Mouse (Mus musculus): Measurements from ENCODE around the gene Adamtsl1. TPM values are rescaled to one million over a fixed set of nuclear protein-coding genes. Genes with fewer than 3 reads are reported as not detected.

Gene Adamtsl1
- polyA plus RNA-seq, 1 experiment from 2014 or later, result 5.3 TPM

DNA sequence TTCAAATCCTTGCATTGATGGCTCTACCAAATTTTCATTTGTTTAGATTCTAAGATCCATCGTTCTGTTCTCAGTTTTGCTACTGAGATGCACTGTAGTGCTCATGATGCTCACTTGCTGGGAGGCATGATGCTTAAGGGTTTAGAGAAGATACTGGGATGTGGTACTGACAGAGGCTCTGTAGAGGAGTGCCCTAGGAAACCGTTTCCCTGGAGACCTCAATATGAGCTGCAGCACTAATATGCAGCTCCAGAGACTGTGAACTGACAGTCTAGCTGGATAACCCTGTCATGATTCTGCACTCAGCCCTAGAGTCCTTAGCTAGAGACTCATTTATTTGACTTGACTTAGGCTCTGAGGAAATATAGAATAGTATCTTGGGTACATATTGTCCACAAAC lies 756.1 kb downstream of the Adamtsl1 start:
- DNase-seq, result peak; percentile 47
- H3K9ac ChIP-seq (replicated peaks; ENCODE audit: low read length), result no peak overlapping the region
- 0 out of 2 replicates have a peak, but pooled peaks cover 4% of the 10 kb centered on the region for H3K4me1 ChIP-seq (ENCODE audit: control insufficient read depth, insufficient read depth, low read length)
- no peaks in the 10 kb centered on the region for H3K27me3 ChIP-seq (ENCODE audit: control insufficient read depth, insufficient read depth, low read length)
- no peaks in the 10 kb centered on the region for H3K9me3 ChIP-seq (ENCODE audit: control insufficient read depth, low read length)
- no peak overlapping the region for H3K4me2 ChIP-seq (ENCODE audit: low read length)
- H3K36me3 ChIP-seq (ENCODE audit: control insufficient read depth, insufficient read depth, low read length), result no peaks in the 10 kb centered on the region
- 49% methylated on average over 2 of the region's 2 CpGs for WGBS
- H3K4me3 ChIP-seq (replicated peaks; ENCODE audit: low read depth, low read length), result no peak overlapping the region
- no peak overlapping the region for H3K27ac ChIP-seq (replicated peaks; ENCODE audit: low read depth, low read length)
- ATAC-seq (ENCODE audit: low FRiP score, low TSS enrichment), result 0 out of 2 replicates have a peak, but pooled peaks have one; percentile 31

GRCm38 (mm10) chr4:86273703-86274355 lies 759.9 kb downstream of the Adamtsl1 start:
- Histone ChIP-seq H3K4me3 (replicated peaks; ENCODE audit: low read depth, low read length) (no peak overlapping the region), H3K4me2 (ENCODE audit: low read length) (no peak overlapping the region), H3K27ac (replicated peaks; ENCODE audit: low read depth, low read length) (no peak overlapping the region), H3K9me3 (ENCODE audit: control insufficient read depth, low read length) (no peaks in the 10 kb centered on the region), H3K4me1 (ENCODE audit: control insufficient read depth, insufficient read depth, low read length) (0 out of 2 replicates have a peak, but pooled peaks cover 4% of the 10 kb centered on the region), H3K9ac (replicated peaks; ENCODE audit: low read length) (no peak overlapping the region), H3K27me3 (ENCODE audit: control insufficient read depth, insufficient read depth, low read length) (no peaks in the 10 kb centered on the region), H3K36me3 (ENCODE audit: control insufficient read depth, insufficient read depth, low read length) (no peaks in the 10 kb centered on the region)
- 87% methylated on average over 6 of the region's 6 CpGs for WGBS
- DNase-seq, result no peak
- ATAC-seq (ENCODE audit: low FRiP score, low TSS enrichment), result no peak

- no peak for ATAC-seq (ENCODE audit: low FRiP score, low TSS enrichment)
- H3K36me3 ChIP-seq (ENCODE audit: control insufficient read depth, insufficient read depth, low read length), result no peaks in the 10 kb centered on the region
- no peak overlapping the region for H3K27ac ChIP-seq (replicated peaks; ENCODE audit: low read depth, low read length)
- no peak for DNase-seq
- H3K27me3 ChIP-seq (ENCODE audit: control insufficient read depth, insufficient read depth, low read length), result no peaks in the 10 kb centered on the region
- H3K4me3 ChIP-seq (replicated peaks; ENCODE audit: low read depth, low read length), result no peak overlapping the region
- H3K9ac ChIP-seq (replicated peaks; ENCODE audit: low read length), result no peak overlapping the region
- 0 out of 2 replicates have a peak, but pooled peaks cover 4% of the 10 kb centered on the region for H3K4me1 ChIP-seq (ENCODE audit: control insufficient read depth, insufficient read depth, low read length)
- H3K4me2 ChIP-seq (ENCODE audit: low read length), result no peak overlapping the region
- H3K9me3 ChIP-seq (ENCODE audit: control insufficient read depth, low read length), result no peaks in the 10 kb centered on the region
- 88% methylated on average over 2 of the region's 2 CpGs for WGBS
These were observed 760.7 kb downstream of the Adamtsl1 start for GRCm38 (mm10) chr4:86274663-86275062.

DNA sequence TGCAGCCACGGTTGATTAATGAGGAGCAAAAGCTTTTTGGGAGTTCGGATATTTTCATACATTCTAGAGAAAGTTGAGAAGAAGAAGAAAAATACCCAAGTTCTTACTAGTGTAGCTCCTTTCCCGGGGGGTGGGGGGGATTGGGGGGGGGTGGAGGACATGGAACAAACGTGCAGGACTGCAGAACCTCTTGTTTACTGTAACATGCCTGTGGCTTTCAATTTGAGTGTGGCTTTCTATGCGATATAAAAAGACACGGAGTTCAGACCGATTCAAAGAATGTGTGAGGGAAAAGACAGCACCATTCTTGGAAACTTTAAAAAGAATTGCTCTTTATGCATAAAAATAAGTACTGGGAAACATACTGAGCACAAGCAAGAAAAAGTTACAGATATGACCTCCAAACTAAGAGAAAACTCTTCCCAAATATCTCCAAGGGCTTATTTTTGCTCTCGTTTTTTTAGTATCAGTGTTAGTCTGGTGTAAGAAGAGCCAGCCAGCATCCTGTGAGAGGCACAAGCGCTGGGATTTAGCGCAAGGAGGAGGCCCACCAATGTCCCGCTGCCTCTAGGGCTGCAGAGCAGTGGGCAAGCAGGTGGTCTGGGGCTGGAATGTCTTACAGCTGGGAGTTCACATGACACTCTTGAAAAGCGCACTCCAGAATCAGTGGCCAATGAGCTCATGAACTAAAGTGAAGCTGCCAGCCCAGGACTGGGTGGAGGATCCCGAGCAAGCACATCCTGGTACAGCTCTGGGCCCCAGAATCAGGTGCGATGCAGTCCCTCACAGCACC lies 762.2 kb downstream of the Adamtsl1 start:
- no peaks in the 10 kb centered on the region for H3K9me3 ChIP-seq (ENCODE audit: control insufficient read depth, low read length)
- H3K4me3 ChIP-seq (replicated peaks; ENCODE audit: low read depth, low read length), result no peak overlapping the region
- H3K9ac ChIP-seq (replicated peaks; ENCODE audit: low read length), result no peak overlapping the region
- no peak overlapping the region for H3K27ac ChIP-seq (replicated peaks; ENCODE audit: low read depth, low read length)
- no peak for ATAC-seq (ENCODE audit: low FRiP score, low TSS enrichment)
- H3K4me2 ChIP-seq (ENCODE audit: low read length), result no peak overlapping the region
- DNase-seq, result no peak
- H3K27me3 ChIP-seq (ENCODE audit: control insufficient read depth, insufficient read depth, low read length), result no peaks in the 10 kb centered on the region
- 69% methylated on average over 14 of the region's 14 CpGs for WGBS
- H3K36me3 ChIP-seq (ENCODE audit: control insufficient read depth, insufficient read depth, low read length), result no peaks in the 10 kb centered on the region
- H3K4me1 ChIP-seq (ENCODE audit: control insufficient read depth, insufficient read depth, low read length), result no peaks in the 10 kb centered on the region

- no peak overlapping the region for H3K27ac ChIP-seq (replicated peaks; ENCODE audit: low read depth, low read length)
- no peak overlapping the region for H3K4me2 ChIP-seq (ENCODE audit: low read length)
- DNase-seq (no peak), ATAC-seq (ENCODE audit: low FRiP score, low TSS enrichment) (no peak)
- H3K4me3 ChIP-seq (replicated peaks; ENCODE audit: low read depth, low read length), result no peak overlapping the region
- H3K9ac ChIP-seq (replicated peaks; ENCODE audit: low read length), result no peak overlapping the region
- no peaks in the 10 kb centered on the region for H3K4me1 ChIP-seq (ENCODE audit: control insufficient read depth, insufficient read depth, low read length)
- H3K27me3 ChIP-seq (ENCODE audit: control insufficient read depth, insufficient read depth, low read length), result no peaks in the 10 kb centered on the region
- no peaks in the 10 kb centered on the region for H3K36me3 ChIP-seq (ENCODE audit: control insufficient read depth, insufficient read depth, low read length)
- H3K9me3 ChIP-seq (ENCODE audit: control insufficient read depth, low read length), result no peaks in the 10 kb centered on the region
- 51% methylated on average over 5 of the region's 5 CpGs for WGBS
These were observed 764.6 kb downstream of the Adamtsl1 start for GRCm38 (mm10) chr4:86278546-86278945.

- H3K4me3 ChIP-seq (replicated peaks; ENCODE audit: low read depth, low read length), result no peak overlapping the region
- no peaks in the 10 kb centered on the region for H3K27me3 ChIP-seq (ENCODE audit: control insufficient read depth, insufficient read depth, low read length)
These were observed 772.6 kb downstream of the Adamtsl1 start for GRCm38 (mm10) chr4:86286572-86286971.

GRCm38 (mm10) chr4:86288264-86288663 lies 774.3 kb downstream of the Adamtsl1 start:
- Histone ChIP-seq H3K4me1 (ENCODE audit: control insufficient read depth, insufficient read depth, low read length) (no peaks in the 10 kb centered on the region), H3K4me2 (ENCODE audit: low read length) (no peak overlapping the region), H3K9ac (replicated peaks; ENCODE audit: low read length) (no peak overlapping the region), H3K4me3 (replicated peaks; ENCODE audit: low read depth, low read length) (no peak overlapping the region), H3K27me3 (ENCODE audit: control insufficient read depth, insufficient read depth, low read length) (no peaks in the 10 kb centered on the region), H3K9me3 (ENCODE audit: control insufficient read depth, low read length) (no peaks in the 10 kb centered on the region), H3K27ac (replicated peaks; ENCODE audit: low read depth, low read length) (no peak overlapping the region), H3K36me3 (ENCODE audit: control insufficient read depth, insufficient read depth, low read length) (no peaks in the 10 kb centered on the region)
- 94% methylated on average over 4 of the region's 4 CpGs for WGBS
- DNase-seq, result no peak
- ATAC-seq (ENCODE audit: low FRiP score, low TSS enrichment), result no peak

More at GRCm38 (mm10) chr4:86286572-86286971, 772.6 kb downstream of the Adamtsl1 start:
- no peaks in the 10 kb centered on the region for H3K36me3 ChIP-seq (ENCODE audit: control insufficient read depth, insufficient read depth, low read length)
- H3K4me2 ChIP-seq (ENCODE audit: low read length), result no peak overlapping the region
- no peak overlapping the region for H3K27ac ChIP-seq (replicated peaks; ENCODE audit: low read depth, low read length)
- no peaks in the 10 kb centered on the region for H3K9me3 ChIP-seq (ENCODE audit: control insufficient read depth, low read length)
- no peak overlapping the region for H3K9ac ChIP-seq (replicated peaks; ENCODE audit: low read length)
- WGBS, result 95% methylated on average over 1 of the region's 1 CpGs
- no peaks in the 10 kb centered on the region for H3K4me1 ChIP-seq (ENCODE audit: control insufficient read depth, insufficient read depth, low read length)
- ATAC-seq (ENCODE audit: low FRiP score, low TSS enrichment), result no peak
- no peak for DNase-seq

DNA sequence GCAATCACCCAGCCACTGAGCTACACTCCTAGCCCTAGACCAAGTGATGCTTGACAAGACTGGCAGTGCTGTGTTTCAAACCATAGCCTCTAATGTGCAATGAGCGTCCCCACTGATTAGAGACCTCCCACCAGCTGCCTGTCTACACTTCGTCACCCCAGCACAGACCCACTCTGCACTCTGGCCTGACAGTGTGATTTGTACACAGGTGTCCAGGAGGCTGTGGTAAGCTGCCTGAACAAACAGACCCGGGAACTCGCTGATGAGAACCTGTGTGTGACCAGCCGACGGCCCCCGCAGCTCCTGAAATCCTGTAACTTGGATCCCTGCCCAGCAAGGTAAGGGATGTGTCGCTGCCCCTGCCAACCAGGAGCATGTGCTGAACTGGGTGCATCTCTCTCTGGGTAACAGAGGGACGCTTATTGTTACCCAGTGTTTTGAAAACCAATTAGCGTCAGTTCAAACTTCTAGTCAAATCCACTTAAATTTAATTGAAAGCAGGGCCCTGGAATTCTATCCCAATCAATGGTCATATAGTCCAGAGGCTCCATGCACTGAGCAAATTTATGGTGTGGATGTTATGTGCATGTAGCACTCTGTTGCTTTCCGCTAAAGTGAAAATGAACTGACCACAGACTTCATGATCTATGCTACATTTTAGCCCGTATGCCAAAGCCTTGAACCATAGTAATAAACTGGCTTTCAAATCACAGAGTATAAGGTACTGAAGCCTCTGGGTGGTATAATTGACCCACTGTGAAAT lies 775.7 kb downstream of the Adamtsl1 start:
- ATAC-seq (ENCODE audit: low FRiP score, low TSS enrichment), result no peak
- no peaks in the 10 kb centered on the region for H3K27me3 ChIP-seq (ENCODE audit: control insufficient read depth, insufficient read depth, low read length)
- H3K4me2 ChIP-seq (ENCODE audit: low read length), result no peak overlapping the region
- H3K4me3 ChIP-seq (replicated peaks; ENCODE audit: low read depth, low read length), result no peak overlapping the region
- no peak overlapping the region for H3K9ac ChIP-seq (replicated peaks; ENCODE audit: low read length)
- no peaks in the 10 kb centered on the region for H3K9me3 ChIP-seq (ENCODE audit: control insufficient read depth, low read length)
- no peaks in the 10 kb centered on the region for H3K36me3 ChIP-seq (ENCODE audit: control insufficient read depth, insufficient read depth, low read length)
- H3K27ac ChIP-seq (replicated peaks; ENCODE audit: low read depth, low read length), result no peak overlapping the region
- WGBS, result 83% methylated on average over 12 of the region's 12 CpGs
- no peak for DNase-seq
- H3K4me1 ChIP-seq (ENCODE audit: control insufficient read depth, insufficient read depth, low read length), result no peaks in the 10 kb centered on the region
